Mouse (Mus musculus) limb, embryonic 14.5 days (tissue): Measurements from ENCODE around the gene Nin. TPM values are rescaled to one million over a fixed set of nuclear protein-coding genes. Genes with fewer than 3 reads are reported as not detected.
A peak's percentile ranks its signal among the peaks of the same experiment; 100 is the strongest.

Experiments
- ATAC-seq: fragments of 200-750 bp; cut with Nextera tagmentation; 2 replicates; pipeline ENCODE4 v1.8.0; 2017; ENCODE audit warnings: low read depth, moderate number of reproducible peaks, moderate TSS enrichment; ENCODE audit not compliant: low FRiP score
- DNase-seq: peaks from one replicate; pipeline ENCODE4 v3.0.0-alpha.2; 2015; ENCODE audit warnings: low spot score
- H3K27ac ChIP-seq: fragments of 300-500 bp; sonication (generic); replicated peaks from 2 replicates; pipeline ENCODE4 v1.5.1; 2014; ENCODE audit warnings: low read depth, mild to moderate bottlenecking, low read length, moderate library complexity, mixed read lengths
- H3K27me3 ChIP-seq: fragments of 300-500 bp; sonication (generic); 2 replicates; pipeline ENCODE4 v1.6.1; 2014; ENCODE audit warnings: low read length, mixed read lengths; ENCODE audit not compliant: control insufficient read depth, insufficient read depth
- H3K36me3 ChIP-seq: fragments of 300-500 bp; sonication (generic); 2 replicates; pipeline ENCODE4 v1.6.1; 2014; ENCODE audit warnings: mild to moderate bottlenecking, low read length, moderate library complexity, mixed read lengths; ENCODE audit not compliant: control insufficient read depth, insufficient read depth
- H3K4me1 ChIP-seq: fragments of 300-500 bp; sonication (generic); 2 replicates; pipeline ENCODE4 v1.6.1; 2014; ENCODE audit warnings: antibody characterized with exemption, low read length, mixed read lengths; ENCODE audit not compliant: control insufficient read depth, insufficient read depth
- H3K4me2 ChIP-seq: fragments of 300-500 bp; sonication (generic); replicated peaks from 2 replicates; pipeline ENCODE4 v1.6.1; 2014; ENCODE audit warnings: low read depth, mild to moderate bottlenecking, low read length, moderate library complexity; ENCODE audit not compliant: severe bottlenecking
- H3K4me3 ChIP-seq: fragments of 300-500 bp; sonication (generic); replicated peaks from 2 replicates; pipeline ENCODE4 v1.5.1; 2014; ENCODE audit warnings: low read length
- H3K9ac ChIP-seq: fragments of 300-500 bp; sonication (generic); 2 replicates; pipeline ENCODE4 v1.6.1; 2014; ENCODE audit warnings: mild to moderate bottlenecking, low read depth, low read length, moderate library complexity; ENCODE audit not compliant: severe bottlenecking
- H3K9me3 ChIP-seq: fragments of 300-500 bp; sonication (generic); 2 replicates; pipeline ENCODE4 v1.6.1; 2016; ENCODE audit warnings: low read length; ENCODE audit not compliant: control insufficient read depth
- POLR2A ChIP-seq: fragments of 200-500 bp; IDR thresholded peaks from 2 replicates; pipeline ENCODE4 v1.8.0; 2012; ENCODE audit warnings: inconsistent platforms, mild to moderate bottlenecking, moderate library complexity, borderline replicate concordance; ENCODE audit not compliant: insufficient read depth, insufficient read length; ENCODE audit errors: extremely low read depth
- WGBS: fragments of 180-500 bp; shearing (Covaris S2); extraction: QIAGEN DNeasy Blood & Tissue Kit; methylation state at CpG from one replicate; pipeline ENCODE4 v1.1.7; 2014; 5-methylcytosine and 5-hydroxymethylcytosine counted together
- polyA plus RNA-seq, 2 experiments: library from polyadenylated mRNA; depleted of rRNA in 1 of 2; stranded (reverse) in 1 of 2; unstranded in 1 of 2; fragments of >200 nt; fragmentation: Nextera tagmentation in 1 of 2; extraction: Ambion mirVana in 1 of 2; gene quantifications; 2 replicates each; pipeline versions ENCODE4 v1.2.1 to v1.2.3; 2012 to 2014

Nin gene
- polyA plus RNA-seq, 2 experiments: 13.7 to 16.9 TPM

DNA sequence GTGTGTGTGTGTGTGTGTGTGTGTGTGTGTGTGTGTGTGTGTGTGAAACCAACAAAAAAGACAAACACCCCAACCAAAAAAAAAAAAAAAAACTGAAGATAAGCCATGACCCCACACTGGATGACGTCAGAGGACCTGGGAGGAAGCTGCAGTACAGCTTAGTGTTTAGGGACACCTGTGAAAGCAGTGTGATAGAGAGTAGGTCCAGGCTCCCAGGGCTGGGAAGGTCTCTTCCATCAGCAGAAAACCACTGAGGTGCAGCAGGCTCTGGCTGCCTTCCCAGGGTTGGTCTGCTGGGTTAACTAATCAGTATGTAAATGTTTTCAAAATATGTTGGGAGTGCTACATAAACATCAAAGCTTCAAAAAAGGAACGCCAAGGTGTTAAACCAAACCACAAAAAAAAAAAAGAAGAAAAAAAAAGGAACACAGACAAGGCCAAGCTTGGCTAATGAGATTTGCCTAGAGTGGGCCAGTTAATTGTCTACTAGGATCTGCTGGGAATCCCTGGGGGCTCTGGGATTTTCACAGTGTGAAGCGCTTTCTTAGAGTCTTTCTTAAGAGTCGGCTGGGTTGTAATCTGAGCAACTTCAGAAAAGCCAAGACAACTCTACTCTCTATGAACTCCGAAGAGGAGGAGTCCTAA, 8.6 kb downstream of the Nin start:
- H3K9me3 ChIP-seq: no peaks in the 10 kb centered on the region
- peaks cover 22% of the 10 kb centered on the region for H3K4me1 ChIP-seq
- H3K27ac ChIP-seq: no peak overlapping the region
- 39% methylated on average over 5 of the region's 5 CpGs for whole genome bisulfite sequencing
- no peak for TF ChIP-seq POLR2A
- no peak overlapping the region for H3K4me2 ChIP-seq
- ATAC-seq: no peak
- peaks cover 4% of the 10 kb centered on the region for H3K36me3 ChIP-seq
- no peaks in the 10 kb centered on the region for H3K27me3 ChIP-seq
- H3K9ac ChIP-seq: no peak overlapping the region
- no peak overlapping the region for H3K4me3 ChIP-seq
- DNase-seq: no peak

DNA sequence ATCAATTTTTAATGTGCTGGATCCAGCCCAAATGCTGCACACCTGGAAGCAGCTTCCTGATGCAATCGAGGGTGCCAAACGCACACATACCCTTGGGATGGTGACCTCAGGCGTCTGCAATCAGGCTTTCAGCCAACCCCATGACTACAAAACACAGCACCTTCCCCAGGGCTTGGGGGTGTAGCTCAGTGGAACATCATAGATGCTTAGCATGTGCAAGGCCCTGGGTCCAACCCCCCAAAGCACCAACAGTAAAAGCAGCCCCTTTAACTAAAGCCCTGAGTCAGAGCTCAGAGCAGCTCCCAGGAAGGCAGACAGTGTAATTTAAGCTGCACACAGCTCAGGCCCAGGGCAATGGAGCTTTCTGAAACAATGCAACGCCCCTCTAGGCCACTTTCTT, 9.3 kb downstream of the Nin start:
- Histone ChIP-seq H3K4me2 (no peak overlapping the region), H3K27ac (no peak overlapping the region), H3K9ac (no peak overlapping the region), H3K4me3 (no peak overlapping the region), H3K4me1 (peaks cover 22% of the 10 kb centered on the region), H3K27me3 (no peaks in the 10 kb centered on the region), H3K36me3 (peaks cover 4% of the 10 kb centered on the region), H3K9me3 (no peaks in the 10 kb centered on the region)
- no peak for TF ChIP-seq POLR2A
- ATAC-seq (peak; percentile 41; the same call in 1 of the 2 replicates), DNase-seq (peak; percentile 26)
- WGBS: 37% methylated on average over 4 of the region's 4 CpGs

DNA sequence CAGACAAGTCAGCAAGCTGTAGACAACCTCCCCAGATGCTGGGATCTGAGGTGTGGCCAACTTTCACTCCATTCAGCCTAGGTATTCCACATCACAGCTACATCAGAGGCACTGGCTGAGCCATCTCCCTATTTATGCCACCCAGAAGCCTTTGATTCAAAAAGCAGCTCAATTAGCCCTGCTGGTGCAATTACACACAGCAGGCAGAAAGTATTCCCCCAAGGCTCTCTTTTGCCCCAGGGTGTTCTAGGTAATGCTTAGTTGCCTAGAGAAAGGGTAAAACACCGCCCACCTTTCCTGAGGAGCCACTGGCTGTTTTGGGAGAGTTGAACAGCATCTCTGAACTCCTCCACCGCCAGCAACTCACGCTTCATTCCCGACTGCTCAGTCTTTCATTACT, 10.3 kb downstream of the Nin start:
- Histone ChIP-seq H3K27me3 (no peaks in the 10 kb centered on the region), H3K9me3 (no peaks in the 10 kb centered on the region), H3K36me3 (peaks cover 4% of the 10 kb centered on the region), H3K4me3 (no peak overlapping the region), H3K9ac (no peak overlapping the region), H3K27ac (no peak overlapping the region), H3K4me1 (peaks cover 22% of the 10 kb centered on the region), H3K4me2 (no peak overlapping the region)
- ATAC-seq: no peak
- 73% methylated on average over 4 of the region's 4 CpGs for WGBS
- no peak for TF ChIP-seq POLR2A
- DNase-seq: no peak

DNA sequence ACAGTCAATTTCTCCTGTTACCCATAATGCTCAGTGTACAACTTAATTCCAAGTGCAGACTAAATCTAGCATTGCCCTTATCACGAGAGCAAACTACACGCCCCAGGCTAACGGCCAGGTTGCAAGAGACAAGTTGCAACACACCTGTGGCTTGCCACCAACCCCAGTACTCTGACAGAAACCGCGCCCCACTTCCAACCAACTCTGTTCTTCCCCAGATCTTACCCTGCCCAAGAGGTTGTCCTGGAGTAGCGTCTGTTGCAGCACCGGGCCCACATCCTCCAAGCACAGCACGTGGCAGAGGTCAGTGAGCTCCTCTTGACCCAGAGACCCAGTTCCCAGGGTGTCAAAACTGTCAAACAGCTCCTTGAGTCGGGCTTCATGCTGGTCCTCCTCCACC, 11.1 kb downstream of the Nin start:
- H3K36me3 ChIP-seq: peaks cover 4% of the 10 kb centered on the region
- H3K4me1 ChIP-seq: peaks cover 15% of the 10 kb centered on the region
- H3K4me2 ChIP-seq: no peak overlapping the region
- no peaks in the 10 kb centered on the region for H3K27me3 ChIP-seq
- no peak overlapping the region for H3K4me3 ChIP-seq
- 87% methylated on average over 9 of the region's 9 CpGs for WGBS
- H3K9ac ChIP-seq: no peak overlapping the region
- no peak overlapping the region for H3K27ac ChIP-seq
- ATAC-seq (no peak), DNase-seq (no peak)
- TF ChIP-seq POLR2A: no peak
- no peaks in the 10 kb centered on the region for H3K9me3 ChIP-seq

DNA sequence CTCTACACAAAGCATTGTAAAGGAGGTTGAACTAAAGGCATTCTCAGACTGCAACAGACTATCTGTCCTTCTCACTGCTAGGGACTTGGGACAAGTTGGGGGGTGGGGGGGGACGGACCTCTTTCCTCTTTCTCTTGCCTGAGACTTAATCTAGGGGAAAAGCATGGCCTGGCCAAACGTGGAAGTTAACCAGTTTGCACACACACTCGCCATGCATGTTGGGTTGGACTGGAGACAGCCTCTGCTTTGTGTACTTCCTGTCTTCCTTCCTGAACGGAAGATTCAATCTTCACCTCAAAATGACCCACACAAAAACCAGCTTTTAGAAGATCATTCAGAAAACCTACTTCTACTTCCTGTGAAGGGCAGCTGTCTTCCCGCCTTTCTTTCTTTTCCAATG, 11.7 kb downstream of the Nin start:
- WGBS: 86% methylated on average over 5 of the region's 5 CpGs

More for the DNA sequence above, 11.7 kb downstream of the Nin start:
- ATAC-seq (no peak), DNase-seq (no peak)
- Histone ChIP-seq H3K4me1 (peaks cover 14% of the 10 kb centered on the region; the same call in 1 of the 2 replicates), H3K27ac (no peak overlapping the region), H3K9me3 (no peaks in the 10 kb centered on the region), H3K9ac (no peak overlapping the region), H3K36me3 (peaks cover 4% of the 10 kb centered on the region), H3K4me2 (no peak overlapping the region), H3K27me3 (no peaks in the 10 kb centered on the region), H3K4me3 (no peak overlapping the region)
- TF ChIP-seq POLR2A: no peak
